Mouse (Mus musculus) heart, adult 2 months (tissue): ENCODE data around the gene Polr1b.

Source experiments
- CTCF ChIP-seq: fragments of 200-600 bp; IDR thresholded peaks from 2 replicates; pipeline ENCODE4 v1.8.1; 2022; ENCODE audit warnings: antibody characterized with exemption, mild to moderate bottlenecking, moderate library complexity
- POLR2A ChIP-seq: fragments of 200-500 bp; IDR thresholded peaks from 2 replicates; pipeline ENCODE4 v1.6.1; 2011; ENCODE audit warnings: mild to moderate bottlenecking, low read depth, low read length, control low read depth; ENCODE audit not compliant: insufficient read depth

DNA sequence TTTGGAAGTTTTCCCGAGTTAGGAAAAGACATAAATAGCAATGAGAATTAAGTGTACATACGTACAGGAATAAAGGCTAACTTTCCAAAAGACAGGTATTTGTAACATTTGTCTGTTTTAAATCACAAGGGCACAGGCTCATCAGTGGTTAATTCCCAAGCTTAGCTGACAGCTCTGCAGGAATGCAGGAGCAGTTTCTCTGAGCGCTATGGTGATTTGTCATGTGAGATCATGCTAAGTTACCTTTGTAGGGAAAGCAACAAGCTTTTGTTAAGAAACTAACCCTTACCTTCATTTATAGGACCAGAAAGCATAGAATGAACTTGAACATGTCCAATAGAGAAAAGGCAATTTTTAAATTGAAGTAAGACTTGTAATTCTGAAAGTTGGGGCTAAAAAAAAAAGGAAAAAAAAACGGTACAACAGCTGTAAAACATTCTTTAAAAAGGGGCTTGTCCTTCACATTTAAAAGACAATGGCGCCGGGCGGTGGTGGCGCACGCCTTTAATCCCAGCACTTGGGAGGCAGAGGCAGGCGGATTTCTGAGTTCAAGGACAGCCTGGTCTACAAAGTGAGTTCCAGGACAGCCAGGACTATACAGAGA lies 39.2 kb upstream of the Polr1b start:
- no peak for TF ChIP-seq CTCF
- TF ChIP-seq POLR2A, result no peak
